Mouse (Mus musculus) heart, embryonic 11.5 days (tissue): Measurements from ENCODE around the gene Jmjd8. TPM values are rescaled to one million over a fixed set of nuclear protein-coding genes. Genes with fewer than 3 reads are reported as not detected.
"Not testable (repeated sequence)": the region's sequence is repeated elsewhere in the genome, so short reads cannot be mapped to it uniquely, and the experiment has no call there.

Experiments used
- ATAC-seq: fragments of 200-750 bp; cut with Nextera tagmentation; replicated peaks from 2 replicates; pipeline ENCODE4 v1.8.0; 2017; ENCODE audit warnings: moderate library complexity; ENCODE audit not compliant: insufficient number of reproducible peaks, low FRiP score, low TSS enrichment
- H3K27ac ChIP-seq: fragments of 300-500 bp; sonication (generic); 2 replicates; pipeline ENCODE4 v1.5.1; 2014; ENCODE audit warnings: mild to moderate bottlenecking, low read depth, low read length
- H3K27me3 ChIP-seq: fragments of 300-500 bp; sonication (generic); 2 replicates; pipeline ENCODE4 v1.6.1; 2014; ENCODE audit warnings: mild to moderate bottlenecking, low read length, mixed read lengths; ENCODE audit not compliant: control insufficient read depth, insufficient read depth
- H3K36me3 ChIP-seq: fragments of 300-500 bp; sonication (generic); 2 replicates; pipeline ENCODE4 v1.6.1; 2014; ENCODE audit warnings: mild to moderate bottlenecking, low read length, moderate library complexity, mixed read lengths; ENCODE audit not compliant: control insufficient read depth, insufficient read depth
- H3K4me1 ChIP-seq: fragments of 300-500 bp; sonication (generic); 2 replicates; pipeline ENCODE4 v1.6.1; 2014; ENCODE audit warnings: low read length; ENCODE audit not compliant: control insufficient read depth, insufficient read depth
- H3K4me2 ChIP-seq: fragments of 300-500 bp; sonication (generic); 2 replicates; pipeline ENCODE4 v1.6.1; 2014; ENCODE audit warnings: mild to moderate bottlenecking, moderate library complexity
- H3K4me3 ChIP-seq: fragments of 300-500 bp; sonication (generic); 2 replicates; pipeline ENCODE4 v1.5.1; 2014; ENCODE audit warnings: low read depth, low read length
- H3K9ac ChIP-seq: fragments of 300-500 bp; sonication (generic); 2 replicates; pipeline ENCODE4 v1.6.1; 2014; ENCODE audit warnings: mild to moderate bottlenecking, low read depth, low read length, moderate library complexity
- H3K9me3 ChIP-seq: fragments of 300-500 bp; sonication (generic); replicated peaks from 2 replicates; pipeline ENCODE4 v1.6.1; 2016; ENCODE audit warnings: low read length; ENCODE audit not compliant: control insufficient read depth
- WGBS: fragments of 180-500 bp; shearing (Covaris S2); extraction: QIAGEN DNeasy Blood & Tissue Kit; methylation state at CpG from one replicate; pipeline ENCODE4 v1.1.7; 2014; ENCODE audit not compliant: insufficient replicate concordance; 5-methylcytosine and 5-hydroxymethylcytosine counted together
- polyA plus RNA-seq: library from polyadenylated mRNA; unstranded; fragments of >200 nt; fragmentation: Nextera tagmentation; extraction: Ambion mirVana; gene quantifications from 2 replicates; pipeline ENCODE4 v1.2.1, GENCODE M21; 2014

The Jmjd8 gene
- polyA plus RNA-seq, 1 experiment from 2014 or later, result 30.9 TPM

DNA sequence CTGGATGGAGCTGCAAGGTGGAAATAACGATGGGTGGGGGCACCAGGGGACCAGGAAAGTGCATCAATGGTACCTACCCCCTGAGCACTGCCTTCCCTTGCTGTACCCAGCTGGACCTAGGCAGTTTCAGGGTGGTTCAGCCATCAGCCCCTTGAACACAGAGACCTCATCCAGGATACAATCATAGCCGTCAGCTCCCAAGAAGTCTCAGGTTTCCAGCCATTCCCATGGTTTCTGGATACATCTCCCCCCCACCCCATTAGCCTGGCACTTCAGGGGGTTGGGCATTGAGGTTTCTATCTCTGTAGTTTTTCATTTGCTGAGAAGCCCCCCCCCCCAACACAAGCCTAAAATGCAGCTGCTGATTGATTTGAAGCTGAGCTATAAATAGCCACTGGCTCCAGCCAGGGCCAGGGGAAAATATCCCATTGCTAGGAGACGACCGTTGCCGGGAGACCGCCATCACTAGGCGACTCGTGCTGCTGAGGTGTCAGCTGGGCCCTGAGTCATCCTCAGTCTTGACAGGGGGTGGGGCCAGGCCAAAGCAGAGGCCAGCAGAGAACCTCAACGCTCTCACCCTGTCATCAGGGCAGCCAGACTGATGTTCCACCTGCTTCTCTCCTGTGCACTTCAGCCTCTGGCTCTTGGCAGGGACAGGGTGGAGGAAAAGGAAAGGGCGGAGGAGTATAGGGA is 25.7 kb upstream of the Jmjd8 start:
- H3K4me1 ChIP-seq, result peaks cover 4% of the 10 kb centered on the region
- ATAC-seq, result peak; percentile 73
- no peak overlapping the region; the same call in 1 of the 2 replicates for H3K27ac ChIP-seq
- H3K36me3 ChIP-seq, result no peaks in the 10 kb centered on the region
- 6% methylated on average over 10 of the region's 10 CpGs for WGBS
- no peak overlapping the region for H3K9ac ChIP-seq
- H3K4me3 ChIP-seq, result no peak overlapping the region
- H3K27me3 ChIP-seq, result peaks cover 5% of the 10 kb centered on the region
- no peaks in the 10 kb centered on the region for H3K9me3 ChIP-seq
- peak overlapping the region; percentile 25 for H3K4me2 ChIP-seq

DNA sequence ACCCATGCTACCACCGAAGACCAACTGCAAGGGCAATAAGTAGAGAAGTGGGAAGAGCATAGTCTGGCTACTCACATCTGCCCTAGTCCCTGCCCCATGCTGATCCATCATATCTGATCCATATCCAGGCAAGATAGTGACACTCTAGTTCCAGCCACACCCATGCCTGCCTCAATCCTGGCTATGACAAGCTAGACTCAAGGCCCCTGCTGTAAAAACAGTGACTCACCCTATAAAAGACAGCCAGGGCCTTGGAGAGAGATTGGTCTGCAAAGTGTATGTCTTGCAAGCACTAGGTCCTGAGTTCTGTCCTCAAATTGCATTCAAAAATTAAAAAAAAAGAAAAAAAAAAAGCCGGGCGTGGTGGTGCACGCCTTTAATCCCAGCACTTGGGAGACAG is 22.2 kb upstream of the Jmjd8 start:
- Histone ChIP-seq H3K9ac (no peak overlapping the region), H3K27ac (no peak overlapping the region), H3K27me3 (peaks cover 40% of the 10 kb centered on the region), H3K4me3 (no peak overlapping the region), H3K4me2 (no peak overlapping the region), H3K9me3 (no peaks in the 10 kb centered on the region), H3K36me3 (no peaks in the 10 kb centered on the region), H3K4me1 (peaks cover 13% of the 10 kb centered on the region)
- ATAC-seq, result no peak
- WGBS, result 83% methylated on average over 4 of the region's 4 CpGs

DNA sequence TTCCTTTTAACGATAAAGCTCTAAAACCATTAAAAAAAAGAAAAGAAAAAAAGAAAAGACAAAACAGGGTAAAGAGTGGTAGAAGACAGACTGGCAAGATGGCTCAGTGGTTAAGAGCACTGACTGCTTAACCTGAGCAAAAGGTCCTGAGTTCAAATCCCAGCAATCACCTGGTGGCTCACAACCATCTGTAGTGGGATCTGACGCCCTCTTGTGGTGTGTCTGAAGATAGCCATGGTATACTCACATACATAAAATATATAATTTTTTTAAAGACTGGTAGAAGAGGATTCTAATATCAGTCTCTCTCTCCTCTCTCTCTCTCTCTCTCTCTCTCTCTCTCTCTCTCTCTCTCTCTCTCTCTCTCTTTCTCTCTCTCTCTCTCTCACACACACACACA is 21.2 kb upstream of the Jmjd8 start:
- peaks cover 50% of the 10 kb centered on the region for H3K27me3 ChIP-seq
- not testable (repeated sequence) for H3K27ac ChIP-seq, ATAC-seq, H3K4me2 ChIP-seq, H3K9me3 ChIP-seq, H3K36me3 ChIP-seq, H3K9ac ChIP-seq, H3K4me3 ChIP-seq
- peaks cover 13% of the 10 kb centered on the region for H3K4me1 ChIP-seq
- WGBS, result 25% methylated on average over 2 of the region's 2 CpGs

DNA sequence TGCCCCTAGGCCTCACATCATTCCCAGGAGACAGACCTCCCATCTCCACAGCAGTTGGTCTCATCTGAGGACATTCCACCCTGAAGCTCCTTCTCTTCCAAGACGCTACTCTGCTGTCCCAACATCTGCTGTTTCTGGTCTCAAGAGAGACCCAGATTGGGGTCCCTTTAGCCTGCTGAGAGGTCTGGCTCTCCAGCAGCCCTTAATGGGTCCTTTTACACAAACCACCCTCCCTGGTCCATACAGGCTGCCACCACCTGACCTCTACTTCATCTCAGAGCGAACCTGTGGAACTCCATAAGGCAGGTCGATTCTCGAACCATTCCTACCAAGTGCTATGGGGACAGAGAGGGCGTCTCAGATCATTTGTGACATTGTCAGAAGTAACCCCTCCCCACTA is 20.6 kb upstream of the Jmjd8 start:
- no peaks in the 10 kb centered on the region for H3K9me3 ChIP-seq
- H3K4me1 ChIP-seq, result peaks cover 13% of the 10 kb centered on the region
- H3K27me3 ChIP-seq, result peaks cover 56% of the 10 kb centered on the region
- WGBS, result 33% methylated on average over 5 of the region's 5 CpGs
- H3K36me3 ChIP-seq, result no peaks in the 10 kb centered on the region
- peak overlapping the region; percentile 69; the same call in 1 of the 2 replicates for H3K4me3 ChIP-seq
- peak overlapping the region; percentile 98; the same call in 1 of the 2 replicates for H3K4me2 ChIP-seq
- H3K9ac ChIP-seq, result no peak overlapping the region
- ATAC-seq, result no peak
- no peak overlapping the region for H3K27ac ChIP-seq

DNA sequence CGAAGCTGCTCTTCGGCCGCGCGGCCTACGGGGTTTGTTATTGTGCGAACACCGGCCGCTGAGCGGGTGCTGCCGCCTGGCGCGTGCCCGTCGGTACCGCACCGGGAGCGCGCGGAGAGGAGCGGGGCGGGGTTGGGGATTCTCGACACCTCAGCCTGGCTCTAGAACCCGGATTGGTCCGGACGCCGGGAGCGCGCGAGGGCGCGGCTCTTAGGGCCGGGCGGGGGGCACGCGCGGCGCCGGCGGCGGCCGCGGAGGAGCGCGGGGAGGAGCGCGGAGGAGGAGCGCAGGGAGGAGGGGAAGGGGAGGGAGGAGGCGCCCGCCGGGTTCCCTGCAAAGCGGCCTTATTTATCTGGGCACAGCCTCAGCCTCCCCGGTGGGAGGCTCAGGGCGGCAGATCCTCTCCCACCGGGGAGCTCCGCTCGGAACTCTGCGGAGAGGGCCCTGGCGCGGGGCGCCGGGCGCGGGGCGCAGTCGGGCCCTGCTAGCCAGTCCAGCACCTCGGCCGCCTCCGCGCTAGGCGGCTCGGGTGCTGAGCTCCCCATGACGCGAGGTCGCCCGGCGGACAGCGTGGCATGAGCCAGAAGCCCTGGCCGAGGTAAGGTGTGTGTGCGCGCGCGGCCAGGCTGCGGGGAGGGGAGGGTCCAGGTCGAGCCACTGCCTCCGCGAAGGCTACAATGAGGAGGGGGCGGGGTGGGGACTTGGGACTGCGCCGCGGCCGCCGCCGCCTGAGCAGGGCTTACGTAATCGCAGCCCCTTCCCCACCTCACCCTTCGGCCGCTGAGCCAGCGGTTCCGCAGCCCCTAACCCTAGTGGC is 19.7 kb upstream of the Jmjd8 start, which contains the start of gene Fbxl16:
Fbxl16 (plus strand) TSS at position 297 of the 817 bp plus-strand sequence.
- Histone ChIP-seq H3K9me3 (no peaks in the 10 kb centered on the region), H3K27me3 (peaks cover 59% of the 10 kb centered on the region), H3K27ac (no peak within 1 kb of the TSS), H3K4me1 (peaks cover 9% of the 10 kb centered on the region), H3K9ac (peak within 1 kb of the TSS; percentile 60), H3K4me2 (peak within 1 kb of the TSS; percentile 98), H3K36me3 (no peaks in the 10 kb centered on the region), H3K4me3 (peak within 1 kb of the TSS; percentile 69)
- ATAC-seq, result peak; percentile 58; the same call in 1 of the 2 replicates
- under 1% methylated on average over 84 of the region's 100 CpGs for WGBS

DNA sequence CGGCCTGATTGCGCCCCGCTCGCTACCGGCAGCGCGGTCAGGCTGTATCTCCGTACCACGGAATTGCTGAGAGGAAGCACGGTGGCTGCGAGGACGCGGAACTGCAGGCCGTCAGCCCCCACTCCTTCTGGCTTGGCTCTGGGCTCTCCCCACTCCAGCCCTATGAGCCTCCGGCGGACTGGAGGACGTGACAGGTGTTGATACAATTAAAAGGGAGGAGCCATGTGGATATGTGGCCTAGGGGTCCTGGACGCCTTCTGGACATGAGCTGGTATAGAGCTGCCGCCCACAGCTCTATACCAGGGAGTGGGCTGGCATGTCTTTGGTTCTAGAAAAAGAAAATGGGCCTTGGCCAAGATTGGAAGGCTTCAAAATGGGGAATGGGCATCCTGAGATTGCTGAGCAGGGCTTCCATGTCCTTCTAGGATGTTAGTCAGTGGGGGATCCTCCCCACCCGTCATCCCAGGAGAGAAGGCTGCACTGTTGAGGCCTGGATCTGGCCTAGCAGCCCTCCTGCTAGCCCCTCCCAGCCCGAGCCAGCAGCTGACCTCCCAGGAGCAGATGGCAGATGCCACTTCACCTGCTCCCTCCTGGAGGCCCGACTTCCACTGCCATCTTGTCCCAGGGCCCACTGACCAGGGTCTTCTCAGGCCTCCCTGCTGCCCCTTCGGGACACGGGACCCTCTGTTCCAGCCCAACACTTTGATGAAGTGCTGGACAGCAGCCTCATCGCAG is 18.9 kb upstream of the Jmjd8 start:
- Histone ChIP-seq H3K9me3 (no peaks in the 10 kb centered on the region), H3K9ac (peak overlapping the region; percentile 60), H3K27ac (no peak overlapping the region), H3K4me3 (peak overlapping the region; percentile 69), H3K4me2 (peak overlapping the region; percentile 98), H3K27me3 (peaks cover 62% of the 10 kb centered on the region), H3K36me3 (no peaks in the 10 kb centered on the region), H3K4me1 (peaks cover 9% of the 10 kb centered on the region)
- ATAC-seq, result peak; percentile 12; the same call in 1 of the 2 replicates
- whole genome bisulfite sequencing, result 7% methylated on average over 24 of the region's 25 CpGs

DNA sequence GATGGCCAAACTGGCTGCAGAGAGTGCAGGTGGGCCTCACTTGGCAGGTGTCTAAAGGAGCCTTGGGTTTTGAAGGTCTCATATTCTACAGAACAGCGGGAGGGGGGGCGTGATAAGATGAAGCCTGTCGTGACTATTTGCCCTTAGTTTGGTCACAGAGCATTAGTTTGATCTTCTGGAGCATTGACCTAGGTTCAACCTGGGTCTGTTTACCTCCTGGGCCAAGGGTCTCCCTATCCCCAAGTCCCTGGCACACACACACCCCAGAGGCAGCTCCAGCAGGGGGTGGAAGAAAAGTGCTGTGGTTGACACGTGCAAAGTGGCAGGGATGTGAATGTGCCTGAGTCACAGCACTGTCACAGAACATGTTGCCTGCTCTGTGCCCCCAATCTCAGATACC is 17.8 kb upstream of the Jmjd8 start:
- WGBS, result 66% methylated on average over 4 of the region's 4 CpGs
- no peak overlapping the region for H3K4me2 ChIP-seq
- no peak for ATAC-seq
- H3K27ac ChIP-seq, result no peak overlapping the region
- H3K9ac ChIP-seq, result no peak overlapping the region
- peaks cover 68% of the 10 kb centered on the region for H3K27me3 ChIP-seq
- H3K36me3 ChIP-seq, result no peaks in the 10 kb centered on the region
- H3K4me1 ChIP-seq, result peaks cover 9% of the 10 kb centered on the region
- no peaks in the 10 kb centered on the region for H3K9me3 ChIP-seq
- H3K4me3 ChIP-seq, result no peak overlapping the region

DNA sequence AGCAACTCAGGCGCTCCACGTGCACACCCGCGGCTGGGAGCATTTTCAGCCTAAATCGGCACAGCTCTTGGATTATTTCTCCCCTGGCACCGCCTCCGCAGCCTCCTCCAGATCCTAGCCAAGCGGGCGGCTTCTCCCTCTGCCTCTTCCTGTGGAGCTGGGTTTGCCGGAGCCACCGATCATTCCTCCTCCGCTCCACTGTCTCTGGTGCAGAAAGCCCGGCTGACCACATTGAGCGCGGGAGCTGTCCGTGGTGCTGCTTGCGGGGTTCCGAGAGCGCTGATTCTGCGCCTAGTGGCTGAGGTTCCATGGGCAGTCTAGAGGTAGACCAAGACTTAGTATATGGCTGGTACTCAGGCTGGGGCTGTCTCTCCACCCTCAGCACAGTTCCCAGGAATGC is 15.2 kb upstream of the Jmjd8 start:
- H3K9ac ChIP-seq, result no peak overlapping the region
- ATAC-seq, result no peak
- WGBS, result under 1% methylated on average over 18 of the region's 20 CpGs
- no peak overlapping the region for H3K4me3 ChIP-seq
- no peak overlapping the region for H3K27ac ChIP-seq
- H3K4me2 ChIP-seq, result no peak overlapping the region
- peaks cover 9% of the 10 kb centered on the region for H3K4me1 ChIP-seq
- peaks cover 80% of the 10 kb centered on the region for H3K27me3 ChIP-seq
- H3K9me3 ChIP-seq, result no peaks in the 10 kb centered on the region
- H3K36me3 ChIP-seq, result no peaks in the 10 kb centered on the region
